Mouse (Mus musculus) adrenal gland, postnatal 10 days (tissue): ENCODE measurements at regions not wholly inside any gene's neighbourhood (a gene's known extent, or its start where the extent isn't known, plus 50 kb on each side); places are given as distances from the start of the nearest gene placed in this dataset.

Experiments used
- DNase-seq: peaks from one replicate; pipeline ENCODE4 v3.0.0; 2021; ENCODE audit warnings: mixed read lengths

- no peak for DNase-seq
Measured at GRCm38 (mm10) chr3:52756816-52757215, 260.2 kb downstream of the Cog6 start.

- no peak for DNase-seq
Measured at GRCm38 (mm10) chr3:52756006-52756405, 261.0 kb downstream of the Cog6 start.

- no peak for DNase-seq
Measured at GRCm38 (mm10) chr3:52754978-52755377, 262.1 kb downstream of the Cog6 start.

GRCm38 (mm10) chr3:52754401-52754800 lies 262.6 kb downstream of the Cog6 start:
- DNase-seq = peak; percentile 36

GRCm38 (mm10) chr3:52746917-52747316 lies 270.1 kb downstream of the Cog6 start:
- DNase-seq = peak; percentile 12

- peak; percentile 44 for DNase-seq
Measured at GRCm38 (mm10) chr3:52744334-52744733, 272.7 kb downstream of the Cog6 start.

GRCm38 (mm10) chr3:52740466-52741026 lies 276.5 kb downstream of the Cog6 start:
- no peak for DNase-seq

- DNase-seq = no peak
Measured at GRCm38 (mm10) chr3:52739526-52739925, 277.5 kb downstream of the Cog6 start.

- DNase-seq = no peak
Measured at GRCm38 (mm10) chr3:52738386-52738785, 278.7 kb downstream of the Cog6 start.

GRCm38 (mm10) chr3:52735939-52736338 lies 281.1 kb downstream of the Cog6 start:
- no peak for DNase-seq

GRCm38 (mm10) chr3:52731941-52732340 lies 285.1 kb downstream of the Cog6 start:
- no peak for DNase-seq

- no peak for DNase-seq
Measured at GRCm38 (mm10) chr3:52731491-52731890, 285.5 kb downstream of the Cog6 start.

GRCm38 (mm10) chr3:52729731-52730130 lies 287.3 kb downstream of the Cog6 start:
- no peak for DNase-seq

GRCm38 (mm10) chr3:52728860-52729259 lies 288.2 kb downstream of the Cog6 start:
- no peak for DNase-seq

GRCm38 (mm10) chr3:52728426-52728825 lies 288.6 kb downstream of the Cog6 start:
- no peak for DNase-seq

GRCm38 (mm10) chr3:52724354-52724753 lies 292.7 kb downstream of the Cog6 start:
- DNase-seq = no peak

GRCm38 (mm10) chr3:52722946-52723345 lies 294.1 kb downstream of the Cog6 start:
- peak; percentile 30 for DNase-seq

- DNase-seq = no peak
Measured at GRCm38 (mm10) chr3:52719181-52719580, 297.9 kb downstream of the Cog6 start.

GRCm38 (mm10) chr3:52717324-52717723 lies 299.7 kb downstream of the Cog6 start:
- no peak for DNase-seq

- peak; percentile 13 for DNase-seq
Measured at GRCm38 (mm10) chr3:52712151-52712550, 304.9 kb downstream of the Cog6 start.

- DNase-seq = no peak
Measured at GRCm38 (mm10) chr3:52711133-52711532, 305.9 kb downstream of the Cog6 start.

- DNase-seq = no peak
Measured at GRCm38 (mm10) chr3:52708746-52709145, 308.3 kb downstream of the Cog6 start.

GRCm38 (mm10) chr3:52708301-52708700 lies 308.7 kb downstream of the Cog6 start:
- peak; percentile 41 for DNase-seq

GRCm38 (mm10) chr3:52706626-52707025 lies 310.4 kb downstream of the Cog6 start:
- no peak for DNase-seq

- no peak for DNase-seq
Measured at GRCm38 (mm10) chr3:52703751-52704150, 313.3 kb downstream of the Cog6 start.
